Mouse (Mus musculus) ES-E14 (cell line): ENCODE measurements around the gene Xk.

ENCODE experiments used
- CHD2 ChIP-seq: IDR thresholded peaks from 2 replicates; pipeline ENCODE4 v1.6.1; 2014; ENCODE audit warnings: mild to moderate bottlenecking, low read depth, low read length, inconsistent platforms
- HCFC1 ChIP-seq: IDR thresholded peaks from 2 replicates; pipeline ENCODE4 v1.6.1; 2012; ENCODE audit warnings: low read length, inconsistent platforms, borderline replicate concordance; ENCODE audit not compliant: insufficient read depth
- MAFK ChIP-seq: IDR thresholded peaks from 2 replicates; pipeline ENCODE4 v1.6.1; 2014; ENCODE audit warnings: mild to moderate bottlenecking, low read depth, low read length, inconsistent platforms; ENCODE audit not compliant: insufficient read depth
- ZC3H11A ChIP-seq: IDR thresholded peaks from 2 replicates; pipeline ENCODE4 v1.6.1; 2012; ENCODE audit warnings: low read depth, mild to moderate bottlenecking, inconsistent platforms, low read length, borderline replicate concordance
- ZNF384 ChIP-seq: IDR thresholded peaks from 2 replicates; pipeline ENCODE4 v1.6.1; 2012; ENCODE audit warnings: low read depth, low read length, inconsistent platforms

DNA sequence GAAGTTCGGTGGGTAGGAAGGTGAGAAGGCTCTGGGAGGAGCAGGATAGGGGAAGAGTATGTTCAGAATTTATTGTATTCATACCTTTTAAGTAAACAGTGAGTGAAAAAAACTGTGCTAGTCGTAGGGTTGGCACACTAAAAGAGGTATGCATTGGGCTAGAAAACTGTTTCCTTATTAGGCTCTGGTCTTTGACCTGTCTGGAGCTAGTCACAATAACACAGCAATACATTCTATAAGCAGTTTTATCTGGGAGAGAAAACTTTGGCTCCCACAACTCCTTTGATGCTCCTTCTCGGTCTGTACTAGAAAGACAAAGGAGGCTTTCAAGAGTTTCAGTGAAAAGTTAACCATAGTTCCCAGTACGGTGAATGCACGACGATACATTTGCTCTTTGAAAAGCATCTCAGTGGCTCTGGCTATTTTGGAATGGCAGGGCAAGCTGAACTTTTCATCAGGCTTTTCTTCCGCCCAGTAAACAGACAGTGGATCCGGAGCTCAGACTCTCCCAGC lies 553 bp upstream of the Xk start:
- TF ChIP-seq CHD2 (no peak), ZNF384 (no peak), HCFC1 (no peak), MAFK (no peak), ZC3H11A (no peak)
